Mouse (Mus musculus) embryo, embryonic 11.5 days (tissue): Measurements from ENCODE around the gene Dus3l.

Source experiments
- DNase-seq: peaks from one replicate; pipeline ENCODE4 v3.0.0-alpha.2; 2012; ENCODE audit warnings: low read depth, low spot score

Gene Dus3l

GRCm38 (mm10) chr17:56754271-56755185 lies 10.0 kb upstream of the Dus3l start:
- DNase-seq: no peak

GRCm38 (mm10) chr17:56756703-56757399 lies 7.7 kb upstream of the Dus3l start:
- DNase-seq: no peak

- no peak for DNase-seq
Observed at GRCm38 (mm10) chr17:56757416-56758123, 7.0 kb upstream of the Dus3l start, which contains the start of gene Nrtn. TSS of gene Nrtn (minus strand) at chr17:56757530.

- DNase-seq: no peak
Observed at GRCm38 (mm10) chr17:56758132-56758531, 6.4 kb upstream of the Dus3l start.

GRCm38 (mm10) chr17:56759261-56759660 lies 5.3 kb upstream of the Dus3l start:
- DNase-seq: no peak

- no peak for DNase-seq
Observed at GRCm38 (mm10) chr17:56761077-56761476, 3.5 kb upstream of the Dus3l start.

GRCm38 (mm10) chr17:56761991-56762410 lies 2.6 kb upstream of the Dus3l start:
- peak; percentile 85 for DNase-seq

GRCm38 (mm10) chr17:56762769-56763731 lies 1.5 kb upstream of the Dus3l start:
- no peak for DNase-seq

- DNase-seq: no peak
Observed at GRCm38 (mm10) chr17:56763741-56764250, 761 bp upstream of the Dus3l start.

- DNase-seq: no peak
Observed at GRCm38 (mm10) chr17:56765431-56765830, 874 bp downstream of the Dus3l start.

- DNase-seq: no peak
Observed at GRCm38 (mm10) chr17:56766631-56767405, 2.3 kb downstream of the Dus3l start.

- DNase-seq: no peak
Observed at GRCm38 (mm10) chr17:56767531-56768135, 3.1 kb downstream of the Dus3l start.

GRCm38 (mm10) chr17:56768941-56769340 lies 4.4 kb downstream of the Dus3l start:
- no peak for DNase-seq

GRCm38 (mm10) chr17:56769950-56770349 lies 5.4 kb downstream of the Dus3l start, which contains the start of gene Prr22:
TSS of gene Prr22 (plus strand) at chr17:56770250.
- no peak for DNase-seq

- DNase-seq: no peak
Observed at GRCm38 (mm10) chr17:56777568-56777967, 13.0 kb downstream of the Dus3l start.

GRCm38 (mm10) chr17:56778779-56779362 lies 14.3 kb downstream of the Dus3l start:
- no peak for DNase-seq

GRCm38 (mm10) chr17:56780291-56780978 lies 15.9 kb downstream of the Dus3l start:
- DNase-seq: no peak

GRCm38 (mm10) chr17:56788886-56789285 lies 24.3 kb downstream of the Dus3l start:
- DNase-seq: no peak
